Mouse (Mus musculus) urinary bladder, adult 18-20 months (tissue): Measurements from ENCODE around the gene Fgfr2.
"Not testable (repeated sequence)": the region's sequence is repeated elsewhere in the genome, so short reads cannot be mapped to it uniquely, and the experiment has no call there.

ENCODE experiments used
- DNase-seq, 2 experiments: peaks; one replicate each; pipeline ENCODE4 v3.0.0; 2022; ENCODE audit warnings: low spot score in 2 of 2, mixed read lengths in 2 of 2

Gene Fgfr2

DNA sequence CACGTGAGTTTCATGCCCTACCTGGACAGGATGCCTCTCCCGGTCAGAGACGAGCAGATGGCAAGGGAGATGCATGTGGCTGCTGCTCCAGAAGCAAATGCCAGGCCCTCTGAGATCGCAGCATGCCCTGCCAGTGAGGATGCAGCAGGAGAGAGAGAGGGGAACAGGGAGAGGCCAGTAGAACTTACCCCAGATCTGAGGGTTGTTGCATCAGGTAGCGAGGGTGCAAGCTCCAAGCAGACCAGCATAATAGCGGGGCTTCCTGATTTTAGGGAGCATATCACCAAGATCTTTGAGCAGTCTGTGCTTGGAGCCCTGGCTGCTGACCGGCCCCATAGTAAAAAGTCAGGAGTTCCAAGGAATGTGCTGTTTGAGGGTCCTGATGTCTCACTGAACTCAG is 2497.8 kb downstream of the Fgfr2 start:
- no peak for DNase-seq

DNA sequence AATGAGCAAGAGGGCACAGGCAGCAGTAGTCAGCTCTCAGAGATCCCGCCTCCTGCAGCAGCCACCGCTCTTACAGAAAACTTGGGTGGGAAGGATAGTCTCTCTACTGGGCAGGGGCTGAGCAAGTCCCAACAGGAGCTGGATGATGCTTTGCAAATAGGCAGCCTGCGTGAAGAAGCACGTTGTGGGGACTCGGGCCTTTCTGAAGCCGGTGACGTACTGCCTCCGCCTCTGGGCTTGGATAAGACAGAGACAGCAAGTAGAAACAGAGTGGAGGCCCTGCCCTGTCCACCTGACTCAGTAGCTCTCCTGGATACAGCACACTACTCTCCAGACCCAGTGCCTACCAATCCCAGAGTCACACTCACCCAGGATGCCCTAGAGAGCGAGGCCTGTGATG is 2498.9 kb downstream of the Fgfr2 start:
- DNase-seq, result peak in 1 of 2 experiments; percentile 45

GRCm38 (mm10) chr7:130622359-130622758 is 2500.8 kb downstream of the Fgfr2 start:
- no peak for DNase-seq

DNA sequence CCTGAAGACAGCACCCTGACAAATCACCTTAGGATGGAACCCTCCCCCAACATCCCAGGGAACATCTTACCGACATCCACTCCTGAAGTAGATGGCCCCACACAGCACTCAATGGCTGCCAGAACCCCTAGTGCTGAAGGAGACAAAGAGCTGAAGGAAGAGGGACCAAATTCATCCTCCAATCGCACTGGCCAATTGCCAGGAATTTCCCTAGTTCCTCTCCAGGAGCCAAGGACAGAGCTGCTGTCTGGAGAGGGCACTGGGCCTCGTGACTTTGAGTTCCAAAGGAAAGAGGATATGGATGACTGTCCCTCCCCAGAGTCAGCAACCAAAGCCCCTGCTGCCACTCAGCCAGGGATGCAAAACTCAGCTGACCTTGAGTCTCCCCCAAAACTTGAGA is 2501.2 kb downstream of the Fgfr2 start:
- no peak for DNase-seq

GRCm38 (mm10) chr7:130621068-130621467 is 2502.1 kb downstream of the Fgfr2 start:
- DNase-seq, result no peak

DNA sequence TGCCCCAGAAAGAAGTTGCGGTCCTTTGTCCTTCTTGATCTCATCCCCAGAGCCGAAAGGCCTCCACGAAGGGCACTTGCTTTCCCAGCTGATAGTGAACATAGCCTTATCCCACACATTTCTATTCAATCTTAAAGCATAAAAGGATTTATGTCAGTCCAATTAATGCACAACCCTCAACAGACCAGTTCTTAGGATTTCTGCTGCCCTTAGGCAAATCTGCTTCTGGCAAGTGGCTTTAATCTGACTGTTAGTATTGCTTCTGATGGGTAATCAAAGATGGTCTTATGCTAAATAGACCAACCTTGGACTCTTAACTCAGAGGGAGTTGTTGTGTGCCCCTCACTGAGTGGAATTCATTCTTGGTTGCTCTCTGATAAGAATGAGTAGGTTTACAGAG is 2505.6 kb downstream of the Fgfr2 start:
- DNase-seq, result no peak

GRCm38 (mm10) chr7:130613973-130614372 is 2509.2 kb downstream of the Fgfr2 start:
- DNase-seq, result no peak

- DNase-seq, result no peak
Observed at GRCm38 (mm10) chr7:130606958-130607357, 2516.2 kb downstream of the Fgfr2 start.

DNA sequence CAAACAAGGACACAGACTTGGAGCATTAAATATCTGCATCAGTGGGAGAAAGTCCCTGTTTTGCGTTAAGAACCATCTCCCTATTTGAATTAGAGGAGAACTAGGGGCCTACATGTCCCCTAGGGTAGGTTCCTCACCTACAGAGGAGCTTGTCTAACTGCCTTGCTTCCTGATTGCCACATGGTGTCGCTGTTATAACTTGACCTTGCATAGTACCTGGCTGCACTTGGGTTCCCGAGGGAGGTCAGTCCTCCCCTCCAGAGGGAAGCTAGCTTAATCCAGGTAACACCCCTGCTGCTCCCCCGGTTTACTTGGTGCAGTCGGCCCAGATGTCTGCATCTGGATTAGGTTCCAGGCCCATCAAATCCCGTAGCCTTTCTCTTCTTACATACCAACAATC is 2518.0 kb downstream of the Fgfr2 start:
- no peak for DNase-seq

DNA sequence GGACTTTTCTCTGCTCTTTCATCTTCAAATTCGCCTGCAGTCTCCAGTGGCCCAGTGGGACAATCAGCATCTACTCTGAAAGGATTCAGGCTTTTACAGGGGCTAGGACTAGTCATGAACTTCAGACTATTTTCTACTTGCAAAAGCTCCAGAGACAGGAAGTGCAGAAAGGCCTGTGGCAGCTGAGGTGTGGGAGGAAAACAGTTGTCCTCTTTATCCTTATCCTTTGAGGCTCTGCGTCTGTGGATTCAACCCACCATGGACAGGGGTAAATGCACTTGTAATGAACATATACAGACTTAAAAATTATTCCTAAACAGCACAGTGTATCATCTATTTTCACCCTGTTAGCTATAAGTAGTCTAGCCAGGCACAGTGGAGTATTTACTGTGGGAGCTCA is 2518.8 kb downstream of the Fgfr2 start:
- DNase-seq, result no peak

GRCm38 (mm10) chr7:130603556-130603955 is 2519.6 kb downstream of the Fgfr2 start:
- DNase-seq, result no peak

DNA sequence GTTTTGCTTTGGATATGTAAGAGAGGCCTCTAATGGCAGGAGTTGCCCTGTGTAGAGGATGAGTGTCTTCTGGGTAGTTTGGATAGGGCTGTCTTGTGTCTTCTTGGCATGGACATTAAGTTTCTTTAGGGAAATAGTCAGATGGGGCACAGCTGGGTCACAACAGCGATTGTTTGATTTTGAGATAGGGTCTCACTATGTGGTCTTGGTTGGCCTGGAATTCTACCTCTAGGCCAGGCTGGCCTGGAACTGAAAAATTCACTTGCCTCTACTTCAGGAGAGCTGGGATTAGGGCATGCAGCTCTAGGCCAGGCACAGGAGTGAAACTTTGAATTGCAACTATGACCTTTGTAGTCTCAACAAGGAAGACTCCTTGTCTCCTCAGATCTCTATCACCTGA is 2520.3 kb downstream of the Fgfr2 start:
- no peak for DNase-seq

- DNase-seq, result no peak
Observed at GRCm38 (mm10) chr7:130600546-130600945, 2522.6 kb downstream of the Fgfr2 start.

DNA sequence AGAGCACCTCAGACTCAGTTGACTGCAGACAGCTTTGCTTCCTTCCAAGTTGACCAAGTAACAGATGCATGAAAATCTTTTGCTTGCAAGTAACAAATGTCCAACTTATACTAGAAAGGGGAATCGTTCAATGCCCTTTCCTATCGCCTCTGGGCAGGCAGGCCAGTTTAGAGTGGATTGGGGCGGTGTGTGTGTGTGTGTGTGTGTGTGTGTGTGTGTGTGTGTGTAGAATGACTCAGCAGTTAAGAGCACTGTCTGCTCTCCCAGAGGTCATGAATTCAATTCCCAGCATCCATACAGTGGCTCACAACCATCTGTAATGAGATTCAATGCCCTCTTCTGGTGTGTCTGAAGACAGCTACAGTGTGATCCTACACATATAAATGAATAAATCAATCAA is 2523.1 kb downstream of the Fgfr2 start:
- DNase-seq, result no peak

GRCm38 (mm10) chr7:130597546-130597945 is 2525.6 kb downstream of the Fgfr2 start:
- no peak for DNase-seq

GRCm38 (mm10) chr7:130596079-130596855 is 2526.9 kb downstream of the Fgfr2 start:
- not testable (repeated sequence) for DNase-seq

DNA sequence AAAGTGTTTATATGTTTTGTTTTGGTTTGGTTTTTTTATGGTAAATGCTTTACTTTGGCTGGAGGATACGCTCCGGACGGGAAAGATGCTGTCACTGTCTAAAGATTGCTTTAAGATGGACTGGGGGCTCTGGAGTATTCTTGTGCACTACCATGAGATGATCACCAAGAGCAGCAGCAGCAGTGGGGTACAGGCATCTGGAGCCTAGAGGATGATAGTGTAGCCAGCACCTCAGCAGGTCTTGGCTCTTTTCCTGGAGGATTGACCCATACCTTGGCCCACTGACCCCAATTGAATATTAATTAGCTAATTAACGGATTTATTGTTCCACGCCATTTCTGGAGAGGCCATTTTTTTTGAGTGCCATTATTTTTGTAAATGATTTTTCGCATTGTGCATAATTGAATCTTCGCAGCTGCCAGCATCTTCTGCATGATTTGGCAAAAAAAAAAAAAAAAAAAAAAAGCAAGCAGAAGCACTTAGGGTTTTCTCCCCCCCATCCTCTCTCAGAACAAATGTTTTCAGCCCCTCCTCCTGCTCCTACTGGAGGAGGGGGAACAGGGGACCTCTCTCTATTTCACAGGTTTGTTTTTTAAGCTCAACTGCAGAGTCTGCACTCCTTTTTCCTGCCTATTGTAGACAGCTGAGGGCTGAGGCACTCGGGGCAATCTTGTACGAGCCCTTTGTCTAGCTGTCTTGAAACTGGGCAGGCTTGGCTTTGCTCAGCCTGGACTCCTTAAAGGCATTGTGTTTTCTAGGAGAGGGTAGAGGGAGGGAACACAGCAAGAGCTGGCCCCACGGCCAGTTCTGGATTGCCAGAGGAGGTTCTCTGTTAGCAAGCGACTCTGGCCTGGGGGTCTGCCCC is 2529.5 kb downstream of the Fgfr2 start:
- DNase-seq, result not testable (repeated sequence)

- DNase-seq, result not testable (repeated sequence)
Observed at GRCm38 (mm10) chr7:130592975-130593374, 2530.2 kb downstream of the Fgfr2 start.

DNA sequence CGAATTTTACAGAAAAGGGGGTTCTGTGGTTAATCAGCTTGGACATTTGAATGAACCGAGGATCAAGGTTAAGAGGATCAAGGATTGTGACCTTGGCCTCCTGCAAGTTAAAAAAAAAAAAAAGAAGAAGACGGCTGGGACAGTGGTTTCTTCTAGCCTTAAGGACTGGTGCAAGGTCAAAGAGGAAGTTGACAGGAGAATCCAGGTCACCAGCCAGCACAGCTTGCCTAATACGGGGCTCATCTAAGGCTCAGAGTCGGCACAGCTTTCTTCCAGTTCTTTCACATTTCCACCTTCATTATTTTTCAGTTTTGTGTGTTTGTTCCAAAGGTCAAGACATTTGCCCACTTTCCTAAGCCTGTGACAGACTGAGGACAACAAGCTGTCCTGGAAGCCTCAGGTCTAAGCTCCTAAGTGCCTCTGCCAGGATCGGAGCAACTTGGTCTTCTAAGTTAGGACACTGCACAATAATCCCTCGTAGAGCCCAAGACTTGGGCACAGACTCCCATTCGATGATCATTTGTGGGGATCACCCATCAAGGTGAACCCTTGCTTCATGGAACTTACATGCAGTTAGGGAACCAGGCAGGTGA is 2532.2 kb downstream of the Fgfr2 start:
- no peak for DNase-seq

- DNase-seq, result no peak
Observed at GRCm38 (mm10) chr7:130590081-130590828, 2532.9 kb downstream of the Fgfr2 start.

GRCm38 (mm10) chr7:130586521-130587072 is 2536.6 kb downstream of the Fgfr2 start:
- no peak for DNase-seq
